Mouse (Mus musculus): ENCODE data around the gene Ccnjl. TPM values are rescaled to one million over a fixed set of nuclear protein-coding genes. Genes with fewer than 3 reads are reported as not detected.

Ccnjl gene
- polyA plus RNA-seq, 1 experiment, result not detected

DNA sequence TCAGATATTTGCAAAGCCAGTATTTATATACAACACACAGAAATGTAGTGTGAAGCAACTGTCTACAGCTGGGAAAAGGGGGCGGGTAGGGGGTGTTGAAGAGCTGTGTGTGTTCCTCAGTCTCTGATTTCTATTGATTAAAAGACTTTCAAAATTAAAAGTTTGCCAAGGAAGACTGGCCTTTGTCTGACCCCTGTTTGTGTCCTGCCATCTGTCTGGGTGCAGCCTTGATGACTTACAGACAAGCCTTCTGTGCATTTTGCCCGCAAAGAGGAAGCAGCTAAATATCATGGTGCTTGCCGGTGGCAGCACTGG is 46.4 kb downstream of the Ccnjl start:
- peaks cover 6% of the 10 kb centered on the region for H3K4me1 ChIP-seq (ENCODE audit: control insufficient read depth)
- H3K9me3 ChIP-seq (ENCODE audit: control insufficient read depth, low read length), result no peaks in the 10 kb centered on the region
- TF ChIP-seq TAL1 (IDR thresholded peaks at IDR 0.05; ENCODE audit: low read length) (no peak), GATA1 (IDR thresholded peaks at IDR 0.05; ENCODE audit: low read length) (no peak)

DNA sequence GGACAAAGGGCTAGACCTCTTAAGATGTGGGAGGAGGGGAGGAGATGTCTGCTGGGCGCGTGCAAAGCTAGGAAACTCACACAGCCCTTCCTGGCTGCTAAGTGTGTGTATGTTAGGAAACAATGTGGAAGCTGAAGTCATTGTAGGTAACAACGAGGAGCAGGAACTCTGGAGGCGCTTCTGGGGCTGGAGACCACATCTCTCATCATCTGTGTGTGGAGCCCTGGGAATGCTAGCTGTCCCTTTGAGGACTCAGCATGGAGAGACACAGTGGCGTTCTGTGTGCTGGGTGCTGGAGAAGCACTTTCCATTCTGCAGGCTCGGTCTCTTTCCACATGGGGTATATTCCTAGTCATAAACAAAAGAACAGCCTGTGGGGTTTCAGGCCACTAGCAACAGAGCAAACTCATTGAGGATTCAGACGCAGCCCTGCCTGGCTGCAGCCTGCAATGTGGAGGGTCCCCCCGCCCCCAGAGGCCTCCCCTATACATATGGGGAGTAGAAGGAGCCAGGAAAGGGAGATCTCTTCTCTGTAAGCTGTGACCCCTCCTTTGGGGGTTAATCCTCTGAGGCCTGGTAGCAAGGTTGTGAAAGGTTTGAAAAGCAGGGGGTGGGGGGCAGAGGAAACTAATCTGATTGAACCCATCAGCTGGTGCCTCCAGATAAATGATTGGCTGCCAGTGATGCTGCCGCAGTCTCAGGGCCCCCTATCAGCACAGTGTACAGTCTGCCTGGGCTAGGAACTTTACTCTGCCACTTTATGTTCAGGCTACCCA is 47.0 kb downstream of the Ccnjl start:
- H3K4me3 ChIP-seq (replicated peaks), result no peak overlapping the region

More for the DNA sequence above, 46.4 kb downstream of the Ccnjl start:
- H3K4me3 ChIP-seq (replicated peaks), result no peak overlapping the region
- H3K36me3 ChIP-seq (ENCODE audit: control insufficient read depth), result no peaks in the 10 kb centered on the region
- H3K27me3 ChIP-seq (ENCODE audit: control insufficient read depth), result no peaks in the 10 kb centered on the region

DNA sequence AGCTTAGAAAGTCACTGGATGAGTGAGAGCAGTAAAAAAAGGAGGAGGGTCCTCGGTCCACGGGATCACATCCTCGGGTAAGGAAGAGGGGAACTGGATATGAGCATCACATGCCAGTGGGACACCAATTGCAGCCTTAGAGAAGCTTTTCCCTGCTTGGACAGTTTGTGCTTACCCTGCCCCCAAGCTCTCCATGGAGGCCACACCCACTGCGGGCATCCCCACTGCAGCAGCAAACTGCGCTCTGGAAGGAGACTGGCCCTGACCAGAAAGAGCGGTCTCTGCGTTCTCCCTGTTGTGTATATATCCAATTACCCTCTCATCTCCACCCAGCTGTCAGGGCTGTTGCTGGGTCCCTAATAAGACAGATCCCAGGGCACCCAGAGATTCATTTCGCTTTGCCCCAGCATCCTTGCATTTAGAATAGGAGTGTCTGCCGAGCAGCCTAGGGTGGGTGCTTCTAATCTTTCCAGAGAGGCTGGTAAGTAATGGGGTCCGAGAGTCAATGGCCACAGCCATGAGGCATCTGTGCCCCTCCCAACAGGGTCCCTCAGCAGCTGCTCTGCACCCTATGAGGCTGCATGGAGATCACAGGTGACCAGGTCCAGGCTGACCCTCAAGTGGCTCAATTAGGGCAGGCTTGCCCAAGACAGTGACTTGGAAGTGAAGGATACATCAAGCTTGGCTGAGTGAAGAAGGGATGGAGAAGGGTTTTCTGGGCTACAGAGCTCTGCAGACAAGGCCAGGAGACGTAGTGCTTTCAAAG is 49.3 kb downstream of the Ccnjl start:
- Histone ChIP-seq H3K27me3 (ENCODE audit: control insufficient read depth) (no peaks in the 10 kb centered on the region), H3K4me1 (ENCODE audit: control insufficient read depth) (peaks cover 6% of the 10 kb centered on the region)

More for the DNA sequence above, 47.0 kb downstream of the Ccnjl start:
- H3K36me3 ChIP-seq (ENCODE audit: control insufficient read depth), result no peaks in the 10 kb centered on the region
- H3K4me1 ChIP-seq (ENCODE audit: control insufficient read depth), result peaks cover 6% of the 10 kb centered on the region
- H3K27me3 ChIP-seq (ENCODE audit: control insufficient read depth), result no peaks in the 10 kb centered on the region
- no peaks in the 10 kb centered on the region for H3K9me3 ChIP-seq (ENCODE audit: control insufficient read depth, low read length)
- TF ChIP-seq TAL1 (IDR thresholded peaks at IDR 0.05; ENCODE audit: low read length), result no peak
- TF ChIP-seq GATA1 (IDR thresholded peaks at IDR 0.05; ENCODE audit: low read length), result no peak

DNA sequence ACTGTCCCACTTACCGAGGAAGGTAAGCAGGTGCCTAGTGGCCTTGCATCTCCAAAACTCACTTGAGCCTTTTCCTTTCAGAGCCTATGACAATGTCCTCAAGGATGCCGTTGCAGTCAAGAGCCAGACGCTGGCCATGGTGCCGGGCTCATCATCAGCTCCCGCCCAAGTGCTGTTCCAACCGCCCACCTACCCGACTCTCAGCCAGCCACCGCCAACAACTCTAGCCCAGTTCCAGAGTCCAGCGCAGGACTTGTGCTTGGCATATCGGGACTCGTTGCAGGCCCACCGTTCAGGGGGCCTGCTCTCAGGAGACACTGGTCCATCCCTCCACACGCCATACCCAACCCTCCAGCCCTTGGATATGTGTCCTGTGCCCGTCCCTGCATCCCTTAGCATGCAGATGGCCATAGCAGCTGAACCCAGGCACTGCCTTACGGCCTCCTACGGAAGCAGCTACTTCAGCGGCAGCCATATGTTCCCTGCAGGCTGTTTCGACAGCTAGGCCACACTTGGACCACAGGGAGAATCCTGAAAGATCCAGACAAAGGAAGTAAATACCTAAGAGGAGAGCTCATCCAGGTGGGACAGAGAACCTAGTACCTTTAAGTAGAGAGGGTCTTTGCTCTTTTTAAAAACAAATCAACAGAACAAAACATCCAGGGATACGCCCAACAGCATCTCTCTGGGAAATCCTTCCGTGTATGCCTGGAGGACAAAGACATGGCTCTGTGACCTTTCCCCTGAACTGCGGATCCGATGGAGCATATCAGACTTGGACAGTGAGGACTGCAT is 56.8 kb downstream of the Ccnjl start:
- no peaks in the 10 kb centered on the region for H3K4me1 ChIP-seq (ENCODE audit: control insufficient read depth)
- no peaks in the 10 kb centered on the region; the same call in 1 of the 2 replicates for H3K36me3 ChIP-seq (ENCODE audit: control insufficient read depth)
- no peaks in the 10 kb centered on the region for H3K9me3 ChIP-seq (ENCODE audit: control insufficient read depth, low read length)
- H3K4me3 ChIP-seq (replicated peaks), result no peak overlapping the region
- TF ChIP-seq TAL1 (IDR thresholded peaks at IDR 0.05; ENCODE audit: low read length) (no peak), GATA1 (IDR thresholded peaks at IDR 0.05; ENCODE audit: low read length) (no peak)
- H3K27me3 ChIP-seq (ENCODE audit: control insufficient read depth), result no peaks in the 10 kb centered on the region

More for the DNA sequence above, 49.3 kb downstream of the Ccnjl start:
- Histone ChIP-seq H3K36me3 (ENCODE audit: control insufficient read depth) (no peaks in the 10 kb centered on the region), H3K9me3 (ENCODE audit: control insufficient read depth, low read length) (no peaks in the 10 kb centered on the region), H3K4me3 (replicated peaks) (no peak overlapping the region)
- TF ChIP-seq TAL1 (IDR thresholded peaks at IDR 0.05; ENCODE audit: low read length) (no peak), GATA1 (IDR thresholded peaks at IDR 0.05; ENCODE audit: low read length) (no peak)

DNA sequence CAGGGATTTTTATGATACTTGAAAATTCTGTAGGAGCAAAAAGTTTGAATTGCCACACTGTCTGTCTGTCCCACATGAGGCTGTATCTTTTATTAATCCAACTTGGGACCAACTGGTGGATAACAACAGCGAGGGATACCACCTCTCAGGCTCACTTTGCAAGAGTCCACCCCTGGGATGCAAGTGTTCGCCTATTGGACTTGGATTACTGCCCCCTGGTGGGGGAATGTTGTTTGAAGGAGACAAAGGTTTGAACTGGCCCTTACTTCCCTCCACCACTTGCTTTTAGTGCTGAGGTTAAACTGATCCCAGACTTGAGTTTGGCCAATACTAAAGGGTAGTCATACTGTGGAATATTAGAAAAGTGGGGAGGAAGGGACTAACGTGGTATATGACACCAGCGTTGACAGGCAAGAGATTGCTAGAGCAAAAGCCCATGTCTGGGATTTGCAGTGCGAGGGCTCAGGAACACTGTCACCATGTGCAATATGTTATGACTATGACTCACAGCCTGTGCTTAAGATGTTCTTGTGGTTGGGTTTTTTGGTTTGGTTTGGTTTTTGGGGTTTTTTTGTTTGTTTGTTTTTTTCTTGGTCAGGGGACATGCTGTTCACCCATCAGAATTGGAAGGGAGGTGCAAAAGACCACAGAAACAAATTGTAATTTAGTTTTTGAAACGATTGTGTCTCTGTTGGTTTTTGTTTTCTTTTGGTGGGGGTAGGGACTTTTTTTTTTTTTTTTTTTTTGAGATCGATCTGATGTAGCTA is 57.9 kb downstream of the Ccnjl start, which contains the start of gene 4933415A04Rik:
TSS of gene 4933415A04Rik (plus strand) at position 717 of the 767 bp plus-strand sequence.
- TF ChIP-seq TAL1 (IDR thresholded peaks at IDR 0.05; ENCODE audit: low read length), result no peak
- no peak for TF ChIP-seq GATA1 (IDR thresholded peaks at IDR 0.05; ENCODE audit: low read length)
- H3K36me3 ChIP-seq (ENCODE audit: control insufficient read depth), result no peaks in the 10 kb centered on the region; the same call in 1 of the 2 replicates
- no peaks in the 10 kb centered on the region for H3K9me3 ChIP-seq (ENCODE audit: control insufficient read depth, low read length)
- H3K4me3 ChIP-seq (replicated peaks), result no peak within 1 kb of the TSS
- no peaks in the 10 kb centered on the region for H3K27me3 ChIP-seq (ENCODE audit: control insufficient read depth)
- no peaks in the 10 kb centered on the region for H3K4me1 ChIP-seq (ENCODE audit: control insufficient read depth)

DNA sequence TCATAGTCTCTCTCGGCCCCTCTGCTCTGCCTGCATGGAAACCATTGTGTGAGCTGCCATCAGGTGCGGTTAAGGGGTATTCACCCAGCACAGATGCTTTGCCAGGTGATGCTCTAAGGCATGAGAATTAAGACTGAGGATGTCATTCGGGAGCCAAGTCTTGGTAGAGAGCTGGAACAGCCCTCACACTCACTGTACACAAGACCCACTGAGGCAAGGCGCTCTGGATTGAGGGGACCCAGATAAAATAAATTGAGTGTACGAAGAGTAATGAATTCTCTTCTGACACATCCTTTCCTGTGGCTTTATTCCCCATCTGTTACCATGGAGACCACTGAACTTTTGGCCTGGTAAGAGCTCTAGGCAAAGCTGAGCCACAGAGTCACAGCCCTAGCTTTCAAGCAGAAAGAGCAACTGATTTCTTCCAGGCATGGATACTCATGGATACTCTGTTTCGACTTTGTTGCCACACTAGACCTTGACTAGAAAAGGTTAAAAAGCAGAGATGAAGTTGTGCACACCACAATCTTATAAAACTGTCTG is 61.0 kb downstream of the Ccnjl start:
- Histone ChIP-seq H3K9me3 (ENCODE audit: control insufficient read depth, low read length) (no peaks in the 10 kb centered on the region), H3K4me1 (ENCODE audit: control insufficient read depth) (no peaks in the 10 kb centered on the region), H3K4me3 (replicated peaks) (no peak overlapping the region), H3K36me3 (ENCODE audit: control insufficient read depth) (no peaks in the 10 kb centered on the region; the same call in 1 of the 2 replicates), H3K27me3 (ENCODE audit: control insufficient read depth) (no peaks in the 10 kb centered on the region)
- TF ChIP-seq TAL1 (IDR thresholded peaks at IDR 0.05; ENCODE audit: low read length) (no peak), GATA1 (IDR thresholded peaks at IDR 0.05; ENCODE audit: low read length) (no peak)

DNA sequence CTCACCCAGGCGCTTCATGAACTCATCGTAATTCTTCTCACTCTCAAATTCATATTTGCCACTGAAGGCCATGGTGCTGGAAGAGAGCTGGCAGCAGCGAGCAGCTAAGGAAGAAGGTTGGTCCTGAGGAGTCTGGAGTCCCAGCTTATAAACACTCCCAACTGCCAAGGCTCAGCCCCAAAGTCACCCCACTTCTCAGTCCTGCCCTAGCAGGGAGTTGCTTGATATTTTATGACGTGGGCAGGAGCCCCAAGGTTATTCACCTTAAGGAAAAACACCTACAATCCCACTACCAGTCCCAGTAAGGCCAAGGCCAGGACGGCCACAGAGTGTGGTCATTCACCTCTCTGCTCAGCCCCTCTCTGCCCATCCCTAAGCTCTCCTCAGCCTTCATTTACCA is 72.9 kb downstream of the Ccnjl start, which contains the start of gene Fabp6:
TSS of gene Fabp6 (minus strand) at position 101 of the 400 bp plus-strand sequence.
- Histone ChIP-seq H3K36me3 (ENCODE audit: control insufficient read depth) (no peaks in the 10 kb centered on the region), H3K27me3 (ENCODE audit: control insufficient read depth) (no peaks in the 10 kb centered on the region), H3K9me3 (ENCODE audit: control insufficient read depth, low read length) (peaks cover 2% of the 10 kb centered on the region; the same call in 1 of the 2 replicates), H3K4me3 (replicated peaks) (no peak within 1 kb of the TSS), H3K4me1 (ENCODE audit: control insufficient read depth) (no peaks in the 10 kb centered on the region)
- no peak for TF ChIP-seq GATA1 (IDR thresholded peaks at IDR 0.05; ENCODE audit: low read length)

DNA sequence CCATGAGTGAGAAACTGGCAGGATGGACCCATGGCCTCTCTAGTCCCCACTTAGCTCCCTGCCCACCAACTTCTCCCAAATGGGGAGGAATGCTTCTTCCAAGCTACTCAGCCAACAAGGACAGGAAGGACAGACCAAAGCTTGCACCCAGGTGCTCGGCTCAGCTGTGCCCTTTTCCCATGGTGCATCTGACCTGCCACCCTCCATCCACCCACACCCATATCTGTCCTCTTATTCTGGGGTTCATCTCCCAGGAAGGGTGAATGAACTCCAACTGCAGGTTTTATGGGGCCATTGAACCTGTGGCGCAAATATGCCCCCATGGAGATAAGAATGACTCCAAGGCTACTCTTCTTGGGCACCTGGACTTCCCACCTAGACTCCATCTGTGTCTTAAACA is 75.6 kb downstream of the Ccnjl start:
- Histone ChIP-seq H3K27me3 (ENCODE audit: control insufficient read depth) (no peaks in the 10 kb centered on the region), H3K36me3 (ENCODE audit: control insufficient read depth) (no peaks in the 10 kb centered on the region), H3K4me1 (ENCODE audit: control insufficient read depth) (no peaks in the 10 kb centered on the region), H3K9me3 (ENCODE audit: control insufficient read depth, low read length) (no peaks in the 10 kb centered on the region), H3K4me3 (replicated peaks) (no peak overlapping the region)
- TF ChIP-seq GATA1 (IDR thresholded peaks at IDR 0.05; ENCODE audit: low read length) (no peak), TAL1 (IDR thresholded peaks at IDR 0.05; ENCODE audit: low read length) (no peak)
